Mouse (Mus musculus) limb, embryonic 14.5 days (tissue): Measurements from ENCODE around the gene Ckap5. TPM values are rescaled to one million over a fixed set of nuclear protein-coding genes. Genes with fewer than 3 reads are reported as not detected.

ENCODE experiments used
- ATAC-seq: fragments of 200-750 bp; cut with Nextera tagmentation; 2 replicates; pipeline ENCODE4 v1.8.0; 2017; ENCODE audit warnings: low read depth, moderate number of reproducible peaks, moderate TSS enrichment; ENCODE audit not compliant: low FRiP score
- DNase-seq: peaks from one replicate; pipeline ENCODE4 v3.0.0-alpha.2; 2015; ENCODE audit warnings: low spot score
- H3K27ac ChIP-seq: fragments of 300-500 bp; sonication (generic); replicated peaks from 2 replicates; pipeline ENCODE4 v1.5.1; 2014; ENCODE audit warnings: low read depth, mild to moderate bottlenecking, low read length, moderate library complexity, mixed read lengths
- H3K27me3 ChIP-seq: fragments of 300-500 bp; sonication (generic); 2 replicates; pipeline ENCODE4 v1.6.1; 2014; ENCODE audit warnings: low read length, mixed read lengths; ENCODE audit not compliant: control insufficient read depth, insufficient read depth
- H3K36me3 ChIP-seq: fragments of 300-500 bp; sonication (generic); 2 replicates; pipeline ENCODE4 v1.6.1; 2014; ENCODE audit warnings: mild to moderate bottlenecking, low read length, moderate library complexity, mixed read lengths; ENCODE audit not compliant: control insufficient read depth, insufficient read depth
- H3K4me1 ChIP-seq: fragments of 300-500 bp; sonication (generic); 2 replicates; pipeline ENCODE4 v1.6.1; 2014; ENCODE audit warnings: antibody characterized with exemption, low read length, mixed read lengths; ENCODE audit not compliant: control insufficient read depth, insufficient read depth
- H3K4me2 ChIP-seq: fragments of 300-500 bp; sonication (generic); replicated peaks from 2 replicates; pipeline ENCODE4 v1.6.1; 2014; ENCODE audit warnings: low read depth, mild to moderate bottlenecking, low read length, moderate library complexity; ENCODE audit not compliant: severe bottlenecking
- H3K4me3 ChIP-seq: fragments of 300-500 bp; sonication (generic); replicated peaks from 2 replicates; pipeline ENCODE4 v1.5.1; 2014; ENCODE audit warnings: low read length
- H3K9ac ChIP-seq: fragments of 300-500 bp; sonication (generic); 2 replicates; pipeline ENCODE4 v1.6.1; 2014; ENCODE audit warnings: mild to moderate bottlenecking, low read depth, low read length, moderate library complexity; ENCODE audit not compliant: severe bottlenecking
- H3K9me3 ChIP-seq: fragments of 300-500 bp; sonication (generic); 2 replicates; pipeline ENCODE4 v1.6.1; 2016; ENCODE audit warnings: low read length; ENCODE audit not compliant: control insufficient read depth
- POLR2A ChIP-seq: fragments of 200-500 bp; IDR thresholded peaks from 2 replicates; pipeline ENCODE4 v1.8.0; 2012; ENCODE audit warnings: inconsistent platforms, mild to moderate bottlenecking, moderate library complexity, borderline replicate concordance; ENCODE audit not compliant: insufficient read depth, insufficient read length; ENCODE audit errors: extremely low read depth
- WGBS: fragments of 180-500 bp; shearing (Covaris S2); extraction: QIAGEN DNeasy Blood & Tissue Kit; methylation state at CpG from one replicate; pipeline ENCODE4 v1.1.7; 2014; 5-methylcytosine and 5-hydroxymethylcytosine counted together
- polyA plus RNA-seq, 2 experiments: library from polyadenylated mRNA; depleted of rRNA in 1 of 2; stranded (reverse) in 1 of 2; unstranded in 1 of 2; fragments of >200 nt; fragmentation: Nextera tagmentation in 1 of 2; extraction: Ambion mirVana in 1 of 2; gene quantifications; 2 replicates each; pipeline versions ENCODE4 v1.2.1 to v1.2.3; 2012 to 2014

The Ckap5 gene
- polyA plus RNA-seq, 2 experiments, result 57.8 to 68.7 TPM

- H3K4me2 ChIP-seq, result no peak overlapping the region
- H3K4me3 ChIP-seq, result no peak overlapping the region
- H3K9me3 ChIP-seq, result no peaks in the 10 kb centered on the region
- no peak overlapping the region for H3K9ac ChIP-seq
- no peak for ATAC-seq
- no peak for TF ChIP-seq POLR2A
- no peaks in the 10 kb centered on the region for H3K27me3 ChIP-seq
- peaks cover 90% of the 10 kb centered on the region for H3K36me3 ChIP-seq
- no peak overlapping the region for H3K27ac ChIP-seq
- DNase-seq, result no peak
- H3K4me1 ChIP-seq, result no peaks in the 10 kb centered on the region
- WGBS, result 95% methylated on average over 6 of the region's 6 CpGs
Measured at GRCm38 (mm10) chr2:91666386-91666910, 139.9 kb downstream of the Ckap5 start.

DNA sequence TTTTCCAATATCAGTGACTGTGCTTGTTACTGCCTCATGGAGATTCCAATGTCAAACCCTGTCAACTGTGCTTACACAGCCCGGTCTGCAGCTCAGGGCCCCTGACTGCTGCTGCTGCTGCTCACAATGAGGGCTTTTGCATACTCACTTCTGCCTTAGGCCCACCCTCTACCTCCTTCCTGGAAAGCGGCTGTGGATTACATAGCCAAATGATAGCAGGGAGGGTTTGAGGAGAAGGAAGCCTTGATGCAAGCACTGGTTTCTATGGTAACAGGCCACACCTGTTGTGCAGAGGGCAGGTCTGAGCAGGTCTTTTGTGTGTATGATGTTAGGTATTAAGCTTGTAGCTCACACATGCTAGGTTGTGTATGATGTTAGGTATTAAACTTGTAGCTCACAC is 141.2 kb downstream of the Ckap5 start:
- no peak for TF ChIP-seq POLR2A
- 61% methylated on average over 2 of the region's 2 CpGs for WGBS
- DNase-seq (no peak), ATAC-seq (no peak)
- H3K9ac ChIP-seq, result no peak overlapping the region
- no peaks in the 10 kb centered on the region for H3K9me3 ChIP-seq
- no peaks in the 10 kb centered on the region for H3K27me3 ChIP-seq
- H3K36me3 ChIP-seq, result peaks cover 81% of the 10 kb centered on the region
- H3K4me3 ChIP-seq, result no peak overlapping the region
- no peak overlapping the region for H3K4me2 ChIP-seq
- no peaks in the 10 kb centered on the region for H3K4me1 ChIP-seq
- no peak overlapping the region for H3K27ac ChIP-seq

GRCm38 (mm10) chr2:91669326-91669725 is 142.8 kb downstream of the Ckap5 start:
- TF ChIP-seq POLR2A, result no peak
- H3K4me1 ChIP-seq, result no peaks in the 10 kb centered on the region
- H3K27me3 ChIP-seq, result no peaks in the 10 kb centered on the region
- no peak for DNase-seq
- no peak overlapping the region for H3K27ac ChIP-seq
- peaks cover 78% of the 10 kb centered on the region for H3K36me3 ChIP-seq
- H3K9me3 ChIP-seq, result no peaks in the 10 kb centered on the region
- no peak overlapping the region for H3K4me2 ChIP-seq
- H3K9ac ChIP-seq, result no peak overlapping the region
- ATAC-seq, result no peak
- H3K4me3 ChIP-seq, result no peak overlapping the region
- 90% methylated on average over 8 of the region's 8 CpGs for WGBS

- Histone ChIP-seq H3K4me1 (no peaks in the 10 kb centered on the region), H3K4me2 (no peak overlapping the region), H3K4me3 (no peak overlapping the region), H3K9ac (no peak overlapping the region), H3K27me3 (no peaks in the 10 kb centered on the region), H3K27ac (no peak overlapping the region), H3K36me3 (peaks cover 78% of the 10 kb centered on the region), H3K9me3 (no peaks in the 10 kb centered on the region)
- TF ChIP-seq POLR2A, result no peak
- WGBS, result 94% methylated on average over 6 of the region's 6 CpGs
- ATAC-seq (no peak), DNase-seq (no peak)
Measured at GRCm38 (mm10) chr2:91670038-91670437, 143.5 kb downstream of the Ckap5 start.

Other genes with a start within 250 kb of the Ckap5 start
- gene 1110051M20Rik, start 82.1 kb upstream of the Ckap5 start, polyA plus RNA-seq (2012; rRNA removed), result 34.9 and 45.0 TPM in 2 replicates
- gene 1110051M20Rik, start 82.1 kb upstream of the Ckap5 start, polyA plus RNA-seq (2014; fragmentation: Nextera tagmentation; extraction: Ambion mirVana), result 50.6 and 67.9 TPM in 2 replicates
- 11.6 and 13.3 TPM in 2 replicates for gene Lrp4, start 69.3 kb upstream of the Ckap5 start, polyA plus RNA-seq (2012; rRNA removed)
- 6.7 and 7.3 TPM in 2 replicates for gene Lrp4, start 69.3 kb upstream of the Ckap5 start, polyA plus RNA-seq (2014; fragmentation: Nextera tagmentation; extraction: Ambion mirVana)
- gene F2, start 109.7 kb downstream of the Ckap5 start, polyA plus RNA-seq (2012; rRNA removed), result 1.7 TPM in 2 replicates
- gene F2, start 109.7 kb downstream of the Ckap5 start, polyA plus RNA-seq (2014; fragmentation: Nextera tagmentation; extraction: Ambion mirVana), result 0.95 and 1.3 TPM in 2 replicates
- gene Zfp408, start 123.0 kb downstream of the Ckap5 start, polyA plus RNA-seq (2012; rRNA removed), result 29.8 and 34.8 TPM in 2 replicates
- 5.7 and 7.9 TPM in 2 replicates for gene Zfp408, start 123.0 kb downstream of the Ckap5 start, polyA plus RNA-seq (2014; fragmentation: Nextera tagmentation; extraction: Ambion mirVana)
- gene Arhgap1, start 123.1 kb downstream of the Ckap5 start, polyA plus RNA-seq (2012; rRNA removed), result 105 and 126 TPM in 2 replicates
- gene Arhgap1, start 123.1 kb downstream of the Ckap5 start, polyA plus RNA-seq (2014; fragmentation: Nextera tagmentation; extraction: Ambion mirVana), result 121 and 125 TPM in 2 replicates
- gene Atg13, start 183.8 kb downstream of the Ckap5 start, polyA plus RNA-seq (2012; rRNA removed), result 32.4 and 36.6 TPM in 2 replicates
- 30.8 and 33.2 TPM in 2 replicates for gene Atg13, start 183.8 kb downstream of the Ckap5 start, polyA plus RNA-seq (2014; fragmentation: Nextera tagmentation; extraction: Ambion mirVana)
- 8.1 and 9.2 TPM in 2 replicates for gene Harbi1, start 184.1 kb downstream of the Ckap5 start, polyA plus RNA-seq (2012; rRNA removed)
- 15.0 and 17.8 TPM in 2 replicates for gene Harbi1, start 184.1 kb downstream of the Ckap5 start, polyA plus RNA-seq (2014; fragmentation: Nextera tagmentation; extraction: Ambion mirVana)
- 23.4 and 28.0 TPM in 2 replicates for gene Ambra1, start 203.4 kb downstream of the Ckap5 start, polyA plus RNA-seq (2012; rRNA removed)
- gene Ambra1, start 203.4 kb downstream of the Ckap5 start, polyA plus RNA-seq (2014; fragmentation: Nextera tagmentation; extraction: Ambion mirVana), result 16.4 and 21.0 TPM in 2 replicates